In genomic region chr5:136518648-136519437, GRCm38 (mm10) we compare ENCODE assay signal across 20 mouse cellular contexts. TPM values are rescaled to one million over a fixed set of nuclear protein-coding genes. Genes with fewer than 3 reads are reported as not detected.
DNase-seq lines count a peak whose midpoint lies in the region; ATAC-seq lines count a peak whose summit lies in the region.
"Had no signal": no experiment of that assay in that cellular context is flagged by ENCODE, and none has a peak within 500 bp of the region (broad histone marks: within the 10 kb centered on the region; RNA-seq: fewer than 3 reads in every experiment).

No protein-coding gene starts in this region.

- H3K4me2 ChIP-seq in hindbrain, embryonic 16.5 days (ENCODE audit: low read length) = no peak overlapping the region
- H3K4me2 ChIP-seq: embryonic facial prominence, embryonic 12.5 days; forebrain, embryonic 12.5 days; heart, embryonic 13.5 days; hindbrain, embryonic 13.5 days had no signal

- no peak overlapping the region for H3K9ac ChIP-seq in hindbrain, embryonic 16.5 days (ENCODE audit: low read depth, low read length)
- H3K9ac ChIP-seq: embryonic facial prominence, embryonic 12.5 days; forebrain, embryonic 12.5 days; forebrain, postnatal 0 days; heart, embryonic 13.5 days; hindbrain, embryonic 13.5 days had no signal

- no peaks in the 10 kb centered on the region for H3K36me3 ChIP-seq in macrophage (ENCODE audit: inconsistent target)
- H3K36me3 ChIP-seq in splenic B cell, adult 2 months (ENCODE audit: control insufficient read depth, insufficient read depth, low read length, poor library complexity, severe bottlenecking) = no peaks in the 10 kb centered on the region
- no peaks in the 10 kb centered on the region for H3K36me3 ChIP-seq in hindbrain, embryonic 16.5 days (ENCODE audit: control insufficient read depth, insufficient read depth, low read length)
- H3K36me3 ChIP-seq: embryonic facial prominence, embryonic 12.5 days; forebrain, embryonic 12.5 days; hindbrain, embryonic 13.5 days had no signal

- peaks cover 18% of the 10 kb centered on the region for H3K4me1 ChIP-seq in brown adipose tissue, adult 24 weeks (ENCODE audit: control insufficient read depth, insufficient read depth, insufficient read length, low read length)
- peaks cover 6% of the 10 kb centered on the region; the same call in 1 of the 2 replicates for H3K4me1 ChIP-seq in hindbrain, embryonic 16.5 days (ENCODE audit: control insufficient read depth, insufficient read depth, low read depth, low read length)

- H3K79me2 ChIP-seq in macrophage (ENCODE audit: inconsistent target) = peaks cover 96% of the 10 kb centered on the region

- no peak for ATAC-seq in megakaryocyte-erythroid progenitor cell, adult 5-6 weeks (replicated peaks; ENCODE audit: low FRiP score, low TSS enrichment, poor library complexity, severe bottlenecking)
- no peak for ATAC-seq in hindbrain, embryonic 16.5 days
- ATAC-seq: forebrain, postnatal 0 days had no signal

- no peak overlapping the region for H3K4me3 ChIP-seq in brown adipose tissue, adult 24 weeks (ENCODE audit: insufficient read depth, low read depth, low read length)
- no peak overlapping the region for H3K4me3 ChIP-seq in macrophage (ENCODE audit: inconsistent target)
- H3K4me3 ChIP-seq in hindbrain, embryonic 16.5 days (ENCODE audit: low read length) = no peak overlapping the region
- H3K4me3 ChIP-seq: embryonic facial prominence, embryonic 12.5 days; forebrain, embryonic 12.5 days; heart, embryonic 13.5 days; hindbrain, embryonic 13.5 days had no signal

- H3K27me3 ChIP-seq in splenic B cell, adult 2 months (ENCODE audit: control insufficient read depth, insufficient read depth, low read length, poor library complexity, severe bottlenecking) = no peaks in the 10 kb centered on the region
- no peaks in the 10 kb centered on the region for H3K27me3 ChIP-seq in hindbrain, embryonic 16.5 days (replicated peaks; ENCODE audit: control insufficient read depth, insufficient read depth, low read length)
- H3K27me3 ChIP-seq: CH12.LX; embryonic facial prominence, embryonic 12.5 days; forebrain, embryonic 12.5 days; heart, embryonic 13.5 days; hindbrain, embryonic 13.5 days had no signal

- DNase-seq in 416B (ENCODE audit: low read depth) = peak; percentile 47
- peak; percentile 43 for DNase-seq in splenic B cell, adult 2 months (ENCODE audit: low read depth, low spot score)
- no peak for DNase-seq in ovary, postnatal 10 days (ENCODE audit: low spot score)
- DNase-seq: adrenal gland, adult 2 months; adrenal gland, postnatal 25 days; cerebellum, adult 11 months; cerebellum, adult 8-10 months; cerebellum, postnatal 14 days; forebrain, postnatal 0 days; gastrocnemius, postnatal 14 days; heart, postnatal 4 days had no signal

- 36% methylated on average over 3 of the region's 3 CpGs for WGBS in macrophage (ENCODE audit: missing documents)
- 92% methylated on average over 3 of the region's 3 CpGs for WGBS in hindbrain, embryonic 16.5 days

- no peaks in the 10 kb centered on the region for H3K9me3 ChIP-seq in hindbrain, embryonic 16.5 days (ENCODE audit: control insufficient read depth, low read length)
- H3K9me3 ChIP-seq: embryonic facial prominence, embryonic 12.5 days; forebrain, embryonic 12.5 days; heart, embryonic 13.5 days; hindbrain, embryonic 13.5 days had no signal

- 0 out of 2 replicates have a peak overlapping the region, but pooled peaks have one; percentile 13 for H3K27ac ChIP-seq in brown adipose tissue, adult 24 weeks (replicated peaks; ENCODE audit: low read depth, low read length)
- peak overlapping the region; percentile 31 for H3K27ac ChIP-seq in macrophage
- no peak overlapping the region for H3K27ac ChIP-seq in hindbrain, embryonic 16.5 days (ENCODE audit: low read depth, low read length)
- H3K27ac ChIP-seq: embryonic facial prominence, embryonic 12.5 days; forebrain, embryonic 12.5 days; heart, embryonic 13.5 days; hindbrain, embryonic 13.5 days had no signal

RNA-seq across cellular contexts. Expression of gene Cux1, which starts 48.4 kb away (rescaled TPM):
- 31.0 and 45.7 TPM in 2 replicates for polyA plus RNA-seq in brown adipose tissue, adult 24 weeks (2012; ENCODE audit: insufficient read depth, insufficient read length, missing spikeins)
- 100 to 1,000 TPM; 101 to 292 (median 211) TPM for total RNA-seq in macrophage (2018; cell fraction: chromatin; rRNA removed)
- 100 to 1,000 TPM in 13 of 26 experiments, 10 to 100 TPM in 13; 59.0 to 130 (median 88.9) TPM for total RNA-seq in macrophage (2018; cell fraction: cytosol; rRNA removed)
- 100 to 1,000 TPM in 13 of 26 experiments, 10 to 100 TPM in 13; 54.0 to 213 (median 107) TPM for total RNA-seq in macrophage (2018; cell fraction: nucleus; rRNA removed)
- polyA plus RNA-seq in macrophage (2018) = 67.9 to 131 TPM (median 89.9 TPM) in 3 replicates
- 105 and 126 TPM in 2 replicates for total RNA-seq in megakaryocyte-erythroid progenitor cell, adult 5-6 weeks (2014; fragmentation: Nextera tagmentation)
- total RNA-seq in megakaryocyte-erythroid progenitor cell, adult 5-6 weeks (2017) = 97.0 and 146 TPM in 2 replicates
- polyA plus RNA-seq in hindbrain, embryonic 16.5 days (2015; fragmentation: Nextera tagmentation; extraction: Ambion mirVana) = 100 and 103 TPM in 2 replicates
